Mouse (Mus musculus) midbrain, embryonic 13.5 days (tissue): ENCODE measurements around the gene Hnrnph2. TPM values are rescaled to one million over a fixed set of nuclear protein-coding genes. Genes with fewer than 3 reads are reported as not detected.

Experiments used
- polyA plus RNA-seq: library from polyadenylated mRNA; unstranded; fragments of >200 nt; fragmentation: Nextera tagmentation; extraction: Ambion mirVana; gene quantifications from 2 replicates; pipeline ENCODE4 v1.2.1, GENCODE M21; 2015

Hnrnph2 gene
- polyA plus RNA-seq, 1 experiment from 2014 or later = 184 TPM

Other genes with a start within 250 kb of the Hnrnph2 start
- gene Drp2, start 196.6 kb upstream of the Hnrnph2 start, polyA plus RNA-seq = 19.7 and 21.4 TPM in 2 replicates
- not detected in 2 replicates for gene Taf7l, start 124.7 kb upstream of the Hnrnph2 start, polyA plus RNA-seq
- 40.0 and 40.5 TPM in 2 replicates for gene Timm8a1, start 59.3 kb upstream of the Hnrnph2 start, polyA plus RNA-seq
- gene Btk, start 17.6 kb upstream of the Hnrnph2 start, polyA plus RNA-seq = 0.58 and 0.82 TPM in 2 replicates
- 211 and 233 TPM in 2 replicates for gene Rpl36a, start 15.5 kb upstream of the Hnrnph2 start, polyA plus RNA-seq
- gene Gla, start 54 bp upstream of the Hnrnph2 start, polyA plus RNA-seq = 4.1 and 4.7 TPM in 2 replicates
- 8.7 and 9.6 TPM in 2 replicates for gene Armcx4, start 85.3 kb downstream of the Hnrnph2 start, polyA plus RNA-seq
- gene Armcx1, start 116.8 kb downstream of the Hnrnph2 start, polyA plus RNA-seq = 80.5 and 86.8 TPM in 2 replicates
- 40.2 and 42.3 TPM in 2 replicates for gene Armcx6, start 150.2 kb downstream of the Hnrnph2 start, polyA plus RNA-seq
- gene Armcx3, start 155.4 kb downstream of the Hnrnph2 start, polyA plus RNA-seq = 59.5 and 59.9 TPM in 2 replicates
- 99.5 and 100.0 TPM in 2 replicates for gene Armcx2, start 208.0 kb downstream of the Hnrnph2 start, polyA plus RNA-seq